Mouse (Mus musculus) intestine, postnatal 0 days (tissue): Measurements from ENCODE around the gene Nepn. TPM values are rescaled to one million over a fixed set of nuclear protein-coding genes. Genes with fewer than 3 reads are reported as not detected.
A peak's percentile ranks its signal among the peaks of the same experiment; 100 is the strongest.

ENCODE experiments used
- ATAC-seq: fragments of 200-750 bp; cut with Nextera tagmentation; 2 replicates; pipeline ENCODE4 v1.8.0; 2017; ENCODE audit warnings: mild to moderate bottlenecking, moderate TSS enrichment, moderate library complexity
- H3K27ac ChIP-seq: fragments of 300-500 bp; sonication (generic); 2 replicates; pipeline ENCODE4 v1.5.1; 2014; ENCODE audit warnings: mild to moderate bottlenecking, low read depth, low read length, moderate library complexity
- H3K27me3 ChIP-seq: fragments of 300-500 bp; sonication (generic); replicated peaks from 2 replicates; pipeline ENCODE4 v1.6.1; 2014; ENCODE audit warnings: low read length, mixed read lengths; ENCODE audit not compliant: control insufficient read depth, insufficient read depth
- H3K36me3 ChIP-seq: fragments of 300-500 bp; sonication (generic); 2 replicates; pipeline ENCODE4 v1.6.1; 2014; ENCODE audit warnings: mild to moderate bottlenecking, moderate library complexity; ENCODE audit not compliant: control insufficient read depth, insufficient read depth
- H3K4me1 ChIP-seq: fragments of 300-500 bp; sonication (generic); replicated peaks from 2 replicates; pipeline ENCODE4 v1.6.1; 2014; ENCODE audit warnings: antibody characterized with exemption, low read length, mixed read lengths; ENCODE audit not compliant: control insufficient read depth, insufficient read depth
- H3K4me2 ChIP-seq: fragments of 300-500 bp; sonication (generic); replicated peaks from 2 replicates; pipeline ENCODE4 v1.6.1; 2014; ENCODE audit warnings: low read depth, mild to moderate bottlenecking, moderate library complexity
- H3K4me3 ChIP-seq: fragments of 300-500 bp; sonication (generic); 2 replicates; pipeline ENCODE4 v1.5.1; 2014; ENCODE audit warnings: low read depth, low read length
- H3K9ac ChIP-seq: fragments of 300-500 bp; sonication (generic); 2 replicates; pipeline ENCODE4 v1.6.1; 2014; ENCODE audit warnings: mild to moderate bottlenecking, low read depth, low read length
- H3K9me3 ChIP-seq: fragments of 300-500 bp; sonication (generic); 2 replicates; pipeline ENCODE4 v1.6.1; 2016; ENCODE audit warnings: mixed run types; ENCODE audit not compliant: control insufficient read depth
- CTCF ChIP-seq: sonication (generic); IDR thresholded peaks from 2 replicates; pipeline ENCODE4 v1.5.1; 2016; ENCODE audit warnings: low read depth, mild to moderate bottlenecking, control low read depth, antibody characterized with exemption, moderate library complexity
- WGBS: fragments of 180-500 bp; shearing (Covaris S2); extraction: QIAGEN DNeasy Blood & Tissue Kit; methylation state at CpG from one replicate; pipeline ENCODE4 v1.1.7; 2014; 5-methylcytosine and 5-hydroxymethylcytosine counted together
- polyA plus RNA-seq: library from polyadenylated mRNA; unstranded; fragments of >200 nt; fragmentation: Nextera tagmentation; extraction: Ambion mirVana; gene quantifications from 2 replicates; pipeline ENCODE4 v1.2.1, GENCODE M21; 2015

Gene Nepn
- polyA plus RNA-seq, 1 experiment from 2014 or later: 0.18 TPM

DNA sequence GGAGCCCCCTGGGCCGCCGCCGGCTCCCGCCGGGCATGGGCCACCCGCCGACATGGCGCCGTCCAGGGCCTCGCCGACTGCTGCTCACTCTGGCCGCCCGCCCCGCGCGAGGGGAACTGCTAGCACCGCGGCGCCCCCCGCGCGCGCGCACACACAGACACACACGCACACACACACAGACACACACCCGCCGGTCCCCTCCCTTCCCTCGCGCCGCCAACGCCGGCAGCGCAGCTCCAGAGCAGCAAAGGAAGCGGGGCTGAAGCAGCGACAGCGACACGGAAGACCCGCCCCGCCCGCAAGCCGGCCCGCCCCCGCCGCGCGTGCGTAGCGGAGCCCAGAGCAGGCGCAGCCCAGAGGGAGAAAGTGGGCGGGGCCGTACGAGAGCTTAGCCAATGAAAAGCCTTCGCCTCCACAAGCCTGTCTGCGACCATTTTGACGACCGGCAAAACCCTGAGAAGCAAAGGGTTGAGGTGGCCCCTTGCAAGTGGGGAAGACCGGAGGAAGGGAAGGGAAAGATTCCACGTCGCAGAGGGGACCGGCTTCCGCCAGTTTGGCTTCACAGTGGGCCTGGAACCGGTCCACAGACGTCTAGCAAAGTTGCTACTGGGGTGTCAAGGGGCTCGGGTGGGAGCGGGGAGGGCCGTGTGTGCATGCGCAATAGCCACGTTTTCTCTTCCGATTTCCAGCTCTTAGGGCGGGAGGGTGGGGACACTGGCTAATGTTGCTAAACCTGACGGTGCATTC is 6.8 kb upstream of the Nepn start, which contains the start of gene Gopc:
TSS of gene Gopc (minus strand) at position 280 of the 747 bp plus-strand sequence.
- ATAC-seq: peak; percentile 100
- Histone ChIP-seq H3K9ac (peak within 1 kb of the TSS; percentile 86), H3K27ac (peak within 1 kb of the TSS; percentile 96), H3K4me3 (peak within 1 kb of the TSS; percentile 96), H3K36me3 (no peaks in the 10 kb centered on the region), H3K4me2 (peak within 1 kb of the TSS; percentile 84), H3K4me1 (0 out of 2 replicates have a peak, but pooled peaks cover 3% of the 10 kb centered on the region), H3K27me3 (no peaks in the 10 kb centered on the region), H3K9me3 (no peaks in the 10 kb centered on the region)
- TF ChIP-seq CTCF: no peak
- WGBS: under 1% methylated on average over 67 of the region's 71 CpGs

- 29% methylated on average over 6 of the region's 6 CpGs for WGBS
- Histone ChIP-seq H3K4me2 (peak overlapping the region; percentile 84), H3K9me3 (no peaks in the 10 kb centered on the region), H3K27me3 (no peaks in the 10 kb centered on the region), H3K4me3 (peak overlapping the region; percentile 96), H3K36me3 (no peaks in the 10 kb centered on the region), H3K4me1 (0 out of 2 replicates have a peak, but pooled peaks cover 3% of the 10 kb centered on the region), H3K9ac (0 out of 2 replicates have a peak overlapping the region, but pooled peaks have one; percentile 86), H3K27ac (no peak overlapping the region; the same call in 1 of the 2 replicates)
- no peak for TF ChIP-seq CTCF
- no peak for ATAC-seq
These were observed 5.8 kb upstream of the Nepn start for GRCm38 (mm10) chr10:52383022-52383421.

GRCm38 (mm10) chr10:52383522-52383921 is 5.2 kb upstream of the Nepn start:
- no peak for ATAC-seq
- Histone ChIP-seq H3K9ac (no peak overlapping the region), H3K4me3 (no peak overlapping the region), H3K27me3 (no peaks in the 10 kb centered on the region), H3K4me1 (0 out of 2 replicates have a peak, but pooled peaks cover 1% of the 10 kb centered on the region), H3K36me3 (no peaks in the 10 kb centered on the region), H3K9me3 (no peaks in the 10 kb centered on the region), H3K27ac (no peak overlapping the region), H3K4me2 (no peak overlapping the region)
- 97% methylated on average over 1 of the region's 1 CpGs for WGBS
- no peak for TF ChIP-seq CTCF

DNA sequence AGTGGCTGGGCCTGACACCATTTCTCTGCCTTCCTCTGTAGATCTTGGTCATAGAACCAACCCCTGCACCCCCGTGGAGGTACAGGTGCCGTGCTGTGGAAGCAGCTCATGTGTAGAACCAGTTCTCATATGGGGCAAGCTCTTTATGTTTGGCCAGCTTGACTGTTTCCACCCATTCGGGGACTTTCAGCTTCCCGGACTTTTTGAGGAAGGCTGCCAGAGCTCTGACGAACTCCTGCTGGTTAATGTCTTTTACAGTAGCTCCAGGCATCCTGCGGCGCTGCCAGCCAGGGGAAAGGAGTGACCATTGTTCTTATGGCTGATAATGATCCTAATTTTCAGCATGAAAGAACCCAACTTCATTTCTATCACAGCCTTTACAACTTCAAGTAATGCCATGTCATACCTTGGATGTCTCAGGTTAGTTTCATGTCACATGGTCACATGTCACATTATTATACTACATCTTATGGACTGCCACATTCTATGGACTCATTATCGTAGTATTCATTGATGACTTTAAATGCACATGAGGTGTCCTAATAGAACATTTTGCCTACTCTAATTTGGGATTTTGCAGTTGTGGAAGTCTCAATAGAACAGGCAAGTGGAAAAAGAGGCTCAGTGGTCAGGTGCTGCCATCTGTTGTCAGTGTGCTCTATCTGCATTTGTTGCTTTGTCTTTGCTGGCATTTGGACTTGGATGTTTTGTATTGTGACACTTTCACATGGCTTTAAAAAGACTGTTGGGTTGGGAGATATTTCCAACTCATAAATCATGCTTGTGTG is 3.8 kb upstream of the Nepn start:
- no peaks in the 10 kb centered on the region for H3K4me1 ChIP-seq
- H3K27ac ChIP-seq: no peak overlapping the region
- no peak overlapping the region for H3K4me3 ChIP-seq
- H3K9ac ChIP-seq: no peak overlapping the region
- ATAC-seq: no peak
- no peaks in the 10 kb centered on the region for H3K36me3 ChIP-seq
- H3K4me2 ChIP-seq: no peak overlapping the region
- H3K9me3 ChIP-seq: no peaks in the 10 kb centered on the region
- 60% methylated on average over 8 of the region's 8 CpGs for WGBS
- H3K27me3 ChIP-seq: no peaks in the 10 kb centered on the region
- peak; percentile 96 for TF ChIP-seq CTCF

DNA sequence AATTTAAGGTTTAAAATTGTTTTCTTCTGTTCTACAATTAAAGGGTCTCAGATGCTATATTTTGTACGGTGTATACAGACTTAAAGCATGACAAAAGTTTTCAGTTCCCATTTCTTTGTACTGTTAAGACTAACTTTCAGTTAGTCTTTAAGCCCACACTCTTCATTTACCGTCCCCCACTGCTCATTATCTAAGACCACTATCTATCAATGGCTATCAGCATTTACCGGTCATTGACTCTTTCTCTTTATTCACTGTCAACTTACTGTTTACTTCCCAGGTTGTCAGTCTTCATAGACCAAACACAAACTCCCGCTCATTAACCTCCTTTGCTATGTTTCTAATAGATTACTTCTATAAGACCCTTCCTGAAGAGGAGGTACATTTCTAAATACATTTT is 1.6 kb upstream of the Nepn start:
- Histone ChIP-seq H3K4me3 (no peak overlapping the region), H3K27ac (no peak overlapping the region), H3K27me3 (no peaks in the 10 kb centered on the region), H3K4me1 (no peaks in the 10 kb centered on the region), H3K36me3 (no peaks in the 10 kb centered on the region), H3K4me2 (no peak overlapping the region), H3K9ac (no peak overlapping the region), H3K9me3 (no peaks in the 10 kb centered on the region)
- ATAC-seq: no peak
- TF ChIP-seq CTCF: no peak
- WGBS: 68% methylated on average over 4 of the region's 4 CpGs

GRCm38 (mm10) chr10:52389438-52389837 is 666 bp downstream of the Nepn start:
- no peak overlapping the region for H3K27ac ChIP-seq
- TF ChIP-seq CTCF: no peak
- 85% methylated on average over 3 of the region's 3 CpGs for WGBS
- no peak overlapping the region for H3K9ac ChIP-seq
- no peak for ATAC-seq
- H3K36me3 ChIP-seq: no peaks in the 10 kb centered on the region
- H3K4me3 ChIP-seq: no peak overlapping the region
- no peaks in the 10 kb centered on the region for H3K4me1 ChIP-seq
- H3K4me2 ChIP-seq: no peak overlapping the region
- no peaks in the 10 kb centered on the region for H3K27me3 ChIP-seq
- H3K9me3 ChIP-seq: no peaks in the 10 kb centered on the region
